Mouse (Mus musculus) cerebellum, adult 8-10 months (tissue): ENCODE measurements at regions not wholly inside any gene's neighbourhood (a gene's known extent, or its start where the extent isn't known, plus 50 kb on each side); places are given as distances from the start of the nearest gene placed in this dataset.

Experiments
- DNase-seq: peaks from one replicate; pipeline ENCODE4 v3.0.0; 2022

DNA sequence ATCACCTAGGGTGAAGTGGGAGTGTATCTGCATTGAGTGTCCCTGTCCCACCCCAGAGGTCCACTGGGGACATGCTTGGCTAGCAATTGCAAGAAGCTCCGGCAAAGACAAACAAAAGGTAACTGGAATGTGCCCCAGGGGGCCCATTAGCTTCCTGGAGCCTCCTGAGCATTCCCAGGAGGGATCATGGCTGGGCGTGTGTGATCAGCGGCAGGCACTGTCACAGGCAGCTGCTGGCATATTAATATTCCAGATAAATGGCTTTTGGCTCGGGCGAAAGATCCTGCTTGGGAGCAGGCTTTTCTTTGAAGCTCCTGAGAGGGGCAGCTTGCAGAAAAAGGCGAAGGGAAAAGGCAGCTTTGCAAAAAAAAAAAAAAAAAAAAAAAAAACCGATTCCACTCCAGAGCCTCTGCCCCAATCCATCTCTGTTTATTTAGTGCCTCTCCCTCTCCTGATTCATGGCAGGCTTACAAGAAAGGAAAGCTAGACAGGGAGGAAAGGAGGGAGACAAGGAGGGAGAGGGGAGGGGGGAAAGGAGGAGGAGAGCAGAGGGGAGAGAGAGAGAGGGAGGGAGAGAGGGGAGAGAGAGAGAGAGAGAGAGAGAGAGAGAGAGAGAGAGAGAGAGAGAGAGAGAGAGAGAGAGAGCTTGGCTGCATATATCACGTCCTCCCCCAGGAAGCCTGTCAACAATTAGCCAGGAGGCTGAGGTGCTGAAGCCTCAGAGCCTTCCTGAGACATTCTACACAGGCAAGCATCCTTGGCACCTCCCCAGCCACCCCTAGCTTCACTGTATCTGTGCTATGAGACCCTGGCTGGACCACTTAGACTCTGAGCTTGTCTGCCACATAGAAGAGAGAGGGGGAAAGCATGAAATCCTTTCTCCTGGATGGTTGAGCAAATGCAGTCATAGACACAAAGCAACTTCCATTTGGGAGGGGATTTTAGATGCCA, 443.4 kb upstream of the Zmiz1 start:
- DNase-seq, result no peak

DNA sequence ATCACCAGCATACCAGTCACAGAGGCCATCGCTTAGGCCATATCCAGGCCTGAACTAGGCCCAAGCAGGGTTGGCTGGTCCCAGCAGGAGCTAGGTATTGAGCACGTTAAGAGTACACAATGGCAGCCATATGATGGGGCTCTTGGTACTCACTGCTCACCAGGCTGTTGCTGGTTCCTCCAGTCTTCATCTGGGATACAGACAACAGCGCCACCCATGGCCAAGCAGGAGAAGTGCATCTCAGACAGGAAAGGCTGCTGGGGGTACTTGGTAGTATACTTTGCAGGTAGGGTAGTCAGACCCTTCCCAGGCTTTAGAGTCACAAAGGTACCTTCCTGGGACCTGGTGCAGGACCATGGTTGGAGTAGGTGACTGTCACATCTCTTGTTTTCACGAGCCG, 441.1 kb upstream of the Zmiz1 start:
- no peak for DNase-seq

DNA sequence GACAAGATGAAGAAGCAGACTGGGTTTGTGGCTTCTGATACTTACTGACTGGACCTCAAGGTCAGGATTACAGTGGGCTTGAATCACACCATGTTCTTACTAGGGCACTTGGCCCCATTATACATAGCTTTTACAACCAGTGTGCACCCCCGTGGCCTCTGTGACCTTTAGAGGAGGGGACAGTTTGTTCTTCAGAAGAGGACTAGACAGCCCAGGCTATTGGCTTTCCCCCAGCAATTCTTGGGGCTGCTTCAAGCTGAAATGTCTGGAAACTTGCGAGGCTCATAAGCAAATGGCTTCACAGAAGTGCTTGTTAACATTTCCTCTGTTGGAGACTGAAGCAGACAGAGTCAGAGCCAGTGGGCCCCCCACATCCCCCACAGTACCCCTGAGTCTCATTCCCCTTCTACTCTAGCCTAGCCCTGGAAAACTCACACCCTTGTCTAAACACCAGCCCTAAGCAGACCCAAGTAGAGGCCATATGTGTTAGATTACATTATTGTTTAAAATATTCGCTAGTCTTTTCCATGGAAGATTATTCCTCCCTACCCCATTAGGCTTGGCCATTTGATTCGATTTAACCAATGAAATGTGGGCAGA, 439.6 kb upstream of the Zmiz1 start:
- no peak for DNase-seq

DNA sequence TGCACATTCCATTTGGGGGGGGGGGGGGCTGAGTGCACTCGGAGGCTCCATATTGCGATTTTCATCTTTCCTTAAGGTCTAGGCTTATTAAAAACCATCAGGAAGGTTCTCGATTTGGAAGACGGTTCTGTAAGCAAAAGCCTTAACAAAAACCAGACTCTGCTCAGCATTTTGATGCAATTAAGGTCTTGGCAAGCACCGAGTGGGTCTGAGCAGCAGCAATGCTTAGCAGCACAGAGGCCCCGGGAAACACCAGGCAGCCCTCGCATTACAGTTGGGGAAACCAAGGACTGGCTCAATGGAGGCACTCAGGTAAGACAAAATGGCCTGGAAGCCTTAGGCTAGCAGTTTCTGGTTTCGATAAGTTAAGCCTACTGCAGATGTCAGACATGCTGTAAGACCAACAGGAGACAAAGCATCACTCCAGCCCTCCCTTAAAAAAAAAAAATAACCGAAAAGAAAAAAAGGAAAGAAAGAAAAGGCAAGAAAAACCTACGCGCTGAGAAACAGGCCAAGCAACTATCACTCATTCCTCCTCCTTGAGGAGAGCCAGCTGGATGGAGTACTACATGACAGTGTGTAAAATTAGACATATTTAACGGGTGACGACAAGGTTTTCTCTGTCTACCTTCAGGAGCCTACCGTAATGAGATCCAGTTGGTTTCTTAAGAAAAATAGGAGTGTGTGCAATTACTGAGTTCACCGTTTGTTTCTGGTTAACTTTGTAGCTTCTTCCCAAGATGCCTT, 436.3 kb upstream of the Zmiz1 start:
- no peak for DNase-seq

DNA sequence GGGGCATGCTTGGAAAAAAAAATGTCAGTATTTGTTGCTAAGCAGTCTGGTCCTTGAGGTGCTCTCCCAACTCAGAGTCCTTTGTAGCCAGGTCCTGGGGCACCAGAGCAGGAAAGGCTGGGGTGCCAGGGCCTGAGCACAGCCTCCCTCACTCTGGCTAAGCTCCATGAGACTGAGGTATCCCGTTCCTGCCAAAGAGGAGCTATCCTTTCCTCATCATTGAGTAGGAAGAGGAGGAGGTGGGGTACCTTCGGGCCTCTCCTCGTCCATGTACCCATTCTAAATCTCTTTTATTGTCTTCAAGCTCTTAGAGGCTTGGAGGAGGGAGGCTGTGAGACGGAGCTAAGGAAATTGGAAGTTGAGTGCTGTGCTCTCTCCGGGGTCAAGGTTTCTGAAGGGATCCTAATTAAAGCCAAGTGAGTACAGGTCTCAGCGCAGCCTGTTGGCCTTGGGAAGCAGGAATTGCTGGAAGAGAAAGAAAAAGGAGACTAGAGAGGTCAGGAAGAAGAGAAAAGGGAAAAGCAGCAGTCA, 435.6 kb upstream of the Zmiz1 start:
- DNase-seq, result no peak

DNA sequence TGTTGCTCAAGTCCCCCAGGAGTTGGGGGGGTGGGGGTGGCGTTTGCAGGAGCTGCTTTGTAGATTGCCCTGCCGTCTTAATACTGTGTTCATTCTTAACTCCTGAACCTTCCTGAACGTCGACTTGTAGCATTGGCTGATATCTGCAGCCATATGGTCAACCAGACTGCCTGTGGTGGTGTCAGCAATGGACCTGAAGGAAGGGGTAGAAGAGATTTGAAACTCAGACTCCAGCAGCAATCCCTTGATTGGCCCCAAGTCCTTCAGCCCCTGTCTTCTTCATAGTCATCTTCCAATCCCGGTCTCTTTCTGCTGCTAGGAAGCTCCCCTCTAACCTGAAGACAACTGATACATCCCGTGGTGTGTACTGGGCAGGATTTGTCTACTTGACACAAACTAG, 433.9 kb upstream of the Zmiz1 start:
- DNase-seq, result peak; percentile 53

DNA sequence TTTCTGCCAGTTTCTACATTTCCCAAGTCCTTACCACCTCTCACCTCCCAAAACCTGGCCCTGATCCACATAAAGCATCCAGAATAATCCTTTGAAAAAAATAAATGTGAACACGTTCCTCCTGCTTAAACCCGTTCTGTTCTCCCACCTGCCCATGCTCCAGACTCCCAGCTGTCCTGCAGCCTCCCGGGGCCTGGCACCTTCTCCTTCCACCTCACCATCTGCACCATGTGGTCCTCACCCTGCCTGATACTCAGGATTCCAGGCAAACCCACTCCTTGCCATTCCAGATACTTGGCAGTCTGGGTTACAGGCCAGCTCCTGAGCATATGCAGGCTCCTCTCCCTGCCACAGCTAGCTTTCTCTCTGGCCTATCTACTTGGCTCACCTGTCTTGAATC, 431.9 kb upstream of the Zmiz1 start:
- peak; percentile 68 for DNase-seq

DNA sequence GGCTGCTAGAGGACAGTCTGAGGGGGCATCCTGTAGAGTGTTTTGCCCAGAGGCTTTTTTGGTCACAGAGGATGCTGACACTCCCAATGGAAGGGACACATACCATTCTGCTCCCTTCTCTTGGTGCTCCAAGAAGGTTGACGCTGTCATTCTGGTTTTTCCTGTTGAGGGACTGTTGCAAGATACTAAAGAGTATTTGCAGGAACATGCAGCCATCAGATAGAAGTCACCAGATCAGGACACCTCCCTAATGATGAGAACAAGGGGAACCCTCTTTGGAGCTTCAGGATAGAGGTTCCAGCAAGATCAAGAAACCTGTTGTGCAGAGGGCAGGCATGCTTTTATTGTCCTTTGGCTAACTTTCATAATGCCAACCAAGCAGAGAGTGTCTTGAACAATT, 431.1 kb upstream of the Zmiz1 start:
- DNase-seq, result no peak

DNA sequence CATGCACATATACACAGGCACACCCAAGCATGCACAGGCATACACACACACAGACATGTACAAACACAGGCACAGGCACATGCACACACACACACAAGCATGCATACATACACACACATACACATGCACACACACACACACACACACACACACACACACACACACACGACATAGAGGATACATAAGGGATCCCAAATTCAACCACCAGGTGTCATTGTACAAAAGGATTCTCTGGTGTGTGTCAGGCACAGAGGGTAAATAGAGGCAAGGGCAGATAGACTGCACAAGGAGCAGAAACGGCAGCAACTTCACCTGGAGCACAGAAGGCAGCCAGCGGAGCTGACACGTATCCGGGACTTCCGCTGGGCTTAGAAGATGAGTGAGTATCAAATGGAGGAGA, 428.1 kb upstream of the Zmiz1 start:
- no peak for DNase-seq

DNA sequence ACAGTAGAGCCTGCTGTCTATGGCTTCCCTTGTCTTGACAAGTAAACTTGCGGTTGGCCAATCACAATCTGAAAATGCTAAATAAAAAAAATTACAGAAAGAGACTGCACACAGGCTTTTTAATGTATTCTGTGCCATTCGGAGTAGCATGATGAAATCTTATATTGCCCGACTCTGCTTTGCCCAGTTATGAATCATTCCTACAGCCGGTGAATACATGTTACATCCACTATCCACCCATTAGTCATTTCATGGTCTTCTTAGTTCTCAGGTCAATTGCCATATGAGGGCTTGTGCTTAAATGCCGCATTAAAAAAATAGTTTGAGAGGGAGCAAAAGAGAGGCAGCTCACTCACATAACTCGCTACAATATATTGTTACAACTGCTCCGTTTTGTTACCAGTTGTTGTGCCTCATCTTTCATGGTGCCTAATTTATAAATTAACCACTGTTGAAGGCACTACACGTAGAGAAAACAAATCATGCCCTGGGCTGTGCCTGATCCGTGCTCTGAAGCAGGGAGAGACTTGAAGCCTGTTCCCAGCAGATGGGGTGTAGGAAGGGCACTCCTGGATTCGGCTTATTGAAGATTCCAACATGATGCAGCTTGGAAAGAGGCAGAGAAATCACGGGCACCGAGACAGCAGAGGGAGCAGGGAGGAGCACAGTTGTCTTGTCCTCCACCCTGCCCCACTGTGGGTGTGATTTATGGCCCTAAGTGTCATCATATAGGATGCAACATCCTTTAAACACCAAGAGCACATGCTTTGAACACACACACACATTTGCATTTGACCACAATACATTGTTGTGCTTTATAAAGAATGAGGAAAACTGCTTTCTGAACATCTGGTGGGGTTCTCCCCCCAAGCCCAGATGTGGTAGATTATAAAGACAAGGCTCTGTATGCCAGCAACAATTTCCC, 427.0 kb upstream of the Zmiz1 start:
- DNase-seq, result no peak

DNA sequence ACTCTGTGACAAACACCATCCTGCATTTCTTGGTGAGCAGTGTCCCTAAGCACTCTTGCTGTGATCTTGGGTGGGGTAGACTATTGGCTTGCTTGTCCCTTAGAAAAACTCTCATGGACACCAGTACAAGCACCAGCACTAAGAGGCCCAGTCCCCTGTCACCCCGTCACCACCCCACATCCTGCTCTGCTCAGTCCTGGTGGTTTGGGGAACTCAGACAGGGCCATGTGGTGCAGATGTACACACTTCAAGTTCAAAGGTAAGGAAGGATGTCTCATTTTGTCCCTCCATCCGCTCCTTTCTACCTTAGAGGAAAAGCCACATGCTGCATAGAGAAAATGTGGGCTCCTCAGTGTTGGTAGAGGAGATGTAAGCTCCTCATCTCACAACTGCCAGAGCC, 426.1 kb upstream of the Zmiz1 start:
- DNase-seq, result no peak

DNA sequence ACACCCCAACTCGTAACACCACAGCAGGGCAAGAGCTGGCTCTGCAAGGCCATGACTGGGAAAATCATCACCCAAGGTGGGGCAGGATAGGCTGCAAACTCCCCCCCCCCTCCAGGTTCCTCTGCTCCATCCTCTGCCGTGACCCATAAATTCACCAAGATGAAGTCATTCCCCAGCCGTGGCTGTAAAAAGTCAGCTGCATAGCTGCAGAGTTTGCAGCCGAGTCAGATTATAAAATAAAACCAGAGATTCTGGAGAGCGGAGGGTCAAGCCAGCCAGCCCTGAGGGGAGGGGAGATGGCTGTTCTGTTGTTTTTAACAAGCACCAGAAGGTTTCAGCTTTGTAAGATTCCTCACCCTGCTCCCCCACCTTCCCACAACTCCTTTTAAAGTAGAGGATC, 416.7 kb upstream of the Zmiz1 start:
- DNase-seq, result no peak

DNA sequence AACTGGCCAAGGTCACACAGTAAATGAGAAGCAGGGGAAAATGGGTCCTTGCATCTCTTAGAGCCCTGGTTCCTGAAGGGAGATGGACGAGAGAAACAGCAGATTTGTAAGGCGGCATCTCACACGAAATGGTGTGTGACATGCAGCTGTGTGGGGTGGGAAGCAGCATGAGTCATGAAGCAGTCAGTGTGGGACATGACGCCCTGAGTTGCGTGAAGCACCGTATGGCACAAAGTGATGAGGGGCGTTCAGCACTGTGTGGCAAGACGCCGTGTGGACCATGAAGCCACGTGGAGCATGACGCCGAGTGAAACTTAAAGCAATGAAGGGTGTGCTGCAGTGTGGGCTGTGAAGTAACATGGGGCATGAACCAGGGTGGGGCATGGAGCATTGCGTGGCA, 414.9 kb upstream of the Zmiz1 start:
- no peak for DNase-seq

DNA sequence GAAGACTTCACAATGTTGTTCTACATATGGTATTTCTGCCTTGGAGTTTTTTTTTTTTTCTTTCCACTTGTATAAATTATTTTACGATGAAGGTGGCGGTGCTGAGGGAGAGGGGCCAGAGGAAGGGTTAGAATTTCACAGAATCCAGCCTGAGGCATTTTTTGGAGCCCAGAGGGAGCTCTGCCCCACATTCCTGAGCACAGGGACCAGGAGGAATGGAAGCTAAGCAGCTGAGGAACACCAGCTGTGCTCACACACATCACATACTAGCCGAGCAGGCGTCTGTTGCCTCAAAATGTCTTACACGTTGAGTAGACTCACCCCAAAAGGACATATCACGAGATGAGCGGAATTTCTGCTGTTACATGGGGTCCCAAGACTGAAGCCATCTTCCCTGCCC, 414.1 kb upstream of the Zmiz1 start:
- DNase-seq, result no peak

DNA sequence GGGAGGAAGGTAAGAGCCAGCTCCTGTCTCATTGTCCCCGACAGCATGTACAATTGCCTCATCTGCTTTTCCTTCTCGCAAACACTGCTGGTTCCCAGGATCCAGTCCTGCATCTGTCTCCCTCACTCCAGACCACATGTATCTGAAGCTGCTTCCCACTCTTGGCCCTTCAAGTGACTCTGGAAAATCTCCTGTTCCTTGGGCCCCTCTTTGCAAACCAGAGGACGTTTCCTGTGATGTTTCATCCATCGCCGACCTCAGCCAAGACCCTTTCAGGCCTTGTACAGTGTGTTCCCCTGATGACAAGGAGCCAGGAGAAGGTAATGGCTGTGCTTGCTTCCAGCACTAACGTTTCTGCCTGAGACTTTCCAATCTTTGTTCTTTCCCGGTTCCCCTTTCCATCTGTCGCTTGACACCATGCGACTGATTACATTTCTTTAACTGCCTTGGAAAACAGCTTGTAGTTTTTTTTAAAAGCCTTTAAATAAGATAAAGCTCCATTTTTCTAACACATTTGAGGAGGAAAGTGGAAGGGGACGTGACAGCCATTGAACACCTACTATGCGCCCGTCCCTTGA, 408.2 kb upstream of the Zmiz1 start:
- DNase-seq, result no peak

DNA sequence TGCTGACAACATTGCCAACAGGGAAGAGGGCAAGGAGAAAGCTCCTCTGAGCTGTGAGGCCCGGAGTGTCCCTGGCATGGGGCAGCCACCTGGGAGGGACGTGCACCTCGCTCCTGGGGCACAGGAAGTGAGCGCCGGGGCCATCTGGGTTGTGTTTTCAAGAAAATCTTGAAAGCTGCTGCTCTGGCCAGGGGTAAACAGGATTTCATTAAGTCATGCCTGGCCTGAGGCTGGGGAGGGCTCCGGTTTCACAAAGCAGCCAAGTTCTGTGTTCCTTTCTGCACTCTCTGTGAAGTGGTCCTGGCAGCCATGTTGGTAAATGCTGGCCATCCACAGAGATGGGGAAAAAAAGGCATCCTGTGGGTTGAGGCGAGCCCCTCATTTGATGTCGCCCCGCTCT, 406.8 kb upstream of the Zmiz1 start:
- no peak for DNase-seq

DNA sequence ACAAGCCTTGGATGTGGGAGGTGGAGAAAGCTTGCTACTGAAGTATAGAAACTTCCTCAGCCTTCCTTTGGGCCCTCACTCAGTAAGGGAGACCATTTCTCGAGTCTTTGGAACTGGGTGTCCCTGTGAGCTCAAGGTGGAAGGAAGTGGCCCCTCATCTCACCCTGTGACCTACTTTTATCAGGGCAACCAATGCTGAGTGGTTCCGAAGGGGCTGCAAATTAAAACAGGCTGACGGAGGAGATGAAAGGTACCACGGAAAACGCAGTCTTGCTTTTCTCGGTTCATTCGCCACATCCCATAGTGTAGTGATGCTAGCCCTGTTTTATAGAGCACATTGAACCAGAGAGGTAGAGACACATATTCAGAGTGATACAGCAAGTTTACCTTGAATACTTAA, 399.6 kb upstream of the Zmiz1 start:
- no peak for DNase-seq

DNA sequence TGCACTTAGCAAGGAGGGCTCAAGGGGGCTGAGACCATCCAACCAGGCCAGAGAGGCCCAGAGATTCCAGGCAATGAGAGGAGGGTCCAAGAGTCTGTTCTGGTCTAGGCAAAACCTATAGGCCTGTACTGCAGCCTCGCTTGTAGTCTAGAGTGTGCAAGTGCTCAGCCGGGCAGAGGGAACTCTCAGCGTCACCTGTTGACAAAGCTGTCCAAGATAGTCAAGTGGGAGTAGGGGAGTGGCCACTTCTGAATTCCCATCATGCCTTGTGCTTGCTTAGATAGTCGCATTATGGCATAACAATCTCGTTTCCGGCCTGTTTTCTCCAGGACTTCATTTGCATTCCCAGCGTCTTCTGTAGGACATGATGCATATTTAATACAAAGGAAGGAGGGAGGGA, 398.7 kb upstream of the Zmiz1 start:
- DNase-seq, result no peak

DNA sequence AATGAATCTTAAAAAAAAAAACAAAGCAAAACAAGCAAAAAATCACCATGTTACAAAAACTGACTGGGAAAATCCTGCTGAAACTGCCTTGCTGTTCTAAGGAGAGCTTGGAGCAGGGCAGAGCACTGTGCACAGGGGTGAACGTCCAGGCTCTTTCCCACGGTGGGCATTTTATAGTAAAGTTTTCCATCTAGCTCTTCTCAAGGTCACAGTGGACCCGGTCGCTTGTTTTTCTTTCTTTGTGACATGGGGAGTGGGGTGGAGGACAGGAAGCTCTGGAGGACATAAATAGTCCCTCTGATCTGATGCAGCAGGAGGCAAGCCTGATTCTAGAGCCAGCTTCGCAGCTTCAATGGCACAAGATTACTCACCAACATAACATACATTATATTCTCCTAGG, 395.9 kb upstream of the Zmiz1 start:
- no peak for DNase-seq

DNA sequence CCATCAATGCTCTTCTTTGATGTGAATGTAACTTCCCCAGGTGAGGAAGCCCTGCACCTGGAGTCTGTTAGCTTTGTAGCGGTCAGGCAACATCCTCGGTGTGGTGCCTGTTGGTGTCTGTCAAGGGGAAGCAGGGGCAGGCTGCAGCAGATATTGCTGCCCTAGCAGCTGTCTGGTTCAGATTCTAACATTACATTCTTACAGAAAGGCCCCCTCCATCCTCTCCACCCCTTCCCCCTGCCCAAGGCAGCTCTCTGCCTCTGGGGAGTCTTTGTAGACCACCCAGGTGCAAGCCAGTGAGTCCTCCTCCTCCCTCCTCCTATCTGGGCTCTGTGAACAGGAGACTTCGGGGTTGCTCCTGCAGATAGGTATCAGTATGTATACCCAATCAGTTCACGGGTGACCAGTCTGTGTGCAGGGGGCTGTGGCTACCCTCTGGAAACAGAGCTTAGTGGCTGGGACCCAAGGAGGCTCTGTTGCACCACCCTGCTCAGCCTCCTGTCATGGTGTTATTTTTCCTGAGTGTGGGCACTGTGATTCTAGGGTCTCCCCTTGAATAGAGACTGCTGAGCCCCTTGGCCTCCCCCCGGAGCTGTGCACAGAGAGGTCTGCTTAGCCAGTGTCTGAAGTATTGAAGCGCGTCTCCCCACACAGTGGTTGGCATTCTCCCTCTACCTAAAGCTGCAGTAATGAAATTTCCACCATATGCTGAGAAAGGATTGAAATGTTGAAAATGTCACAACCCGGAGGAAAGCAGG, 394.6 kb upstream of the Zmiz1 start:
- DNase-seq, result no peak

DNA sequence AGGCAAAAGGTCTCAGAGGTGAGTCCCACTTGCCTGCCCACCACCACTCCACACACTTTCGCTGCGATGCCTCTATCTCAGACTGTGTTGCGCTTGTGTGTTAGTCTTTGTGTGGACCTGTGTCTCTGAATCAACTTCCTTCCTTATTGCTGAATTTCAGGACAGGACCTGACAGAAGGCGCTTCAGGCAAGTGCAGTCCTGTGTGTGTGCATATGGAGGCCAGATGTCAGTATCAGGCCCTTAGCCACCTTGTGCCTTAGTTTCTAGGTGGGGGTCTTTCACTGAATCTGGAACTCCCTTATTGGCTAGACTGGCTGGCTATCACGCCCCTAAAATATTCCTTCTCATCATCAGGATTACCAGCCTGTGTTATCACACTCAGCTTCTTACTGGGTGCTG, 391.6 kb upstream of the Zmiz1 start:
- DNase-seq, result no peak
